Mouse (Mus musculus): ENCODE results near the gene 5430427O19Rik. TPM values are rescaled to one million over a fixed set of nuclear protein-coding genes. Genes with fewer than 3 reads are reported as not detected.
A peak's percentile ranks its signal among the peaks of the same experiment; 100 is the strongest.

Gene 5430427O19Rik
- polyA plus RNA-seq (2012; rRNA removed), result not detected in 2 replicates

GRCm38 (mm10) chrX:85869914-85870483 is at the start of gene 5430427O19Rik:
5430427O19Rik (plus strand) TSS chrX:85870354.
- Histone ChIP-seq H3K4me1 (ENCODE audit: control insufficient read depth, insufficient read depth, low read length) (no peaks in the 10 kb centered on the region), H3K4me3 (ENCODE audit: control insufficient read depth, low read depth, low read length) (no peak within 1 kb of the TSS), H3K27me3 (ENCODE audit: control insufficient read depth, insufficient read depth, low read length) (no peaks in the 10 kb centered on the region), H3K36me3 (ENCODE audit: control insufficient read depth, insufficient read depth, low read length) (no peaks in the 10 kb centered on the region), H3K27ac (ENCODE audit: control insufficient read depth, insufficient read depth, low read depth, low read length) (0 out of 2 replicates have a peak within 1 kb of the TSS, but pooled peaks have one; percentile 4)
- no peak for TF ChIP-seq CTCF (IDR thresholded peaks at IDR 0.05; ENCODE audit: control insufficient read depth, insufficient read depth, insufficient replicate concordance, low read depth, low read length)
- no peak for TF ChIP-seq POLR2A (IDR thresholded peaks at IDR 0.05; ENCODE audit: control insufficient read depth, low read depth, low read length)

GRCm38 (mm10) chrX:85827719-85828453 is 42.3 kb upstream of the 5430427O19Rik start:
- Histone ChIP-seq H3K27ac (ENCODE audit: control insufficient read depth, insufficient read depth, low read depth, low read length) (no peak overlapping the region), H3K27me3 (ENCODE audit: control insufficient read depth, insufficient read depth, low read length) (no peaks in the 10 kb centered on the region), H3K36me3 (ENCODE audit: control insufficient read depth, insufficient read depth, low read length) (no peaks in the 10 kb centered on the region), H3K4me1 (ENCODE audit: control insufficient read depth, insufficient read depth, low read length) (no peaks in the 10 kb centered on the region), H3K4me3 (ENCODE audit: control insufficient read depth, low read depth, low read length) (no peak overlapping the region)
- no peak for TF ChIP-seq CTCF (IDR thresholded peaks at IDR 0.05; ENCODE audit: control insufficient read depth, insufficient read depth, insufficient replicate concordance, low read depth, low read length)
- TF ChIP-seq POLR2A (IDR thresholded peaks at IDR 0.05; ENCODE audit: control insufficient read depth, low read depth, low read length), result no peak

- no peak for TF ChIP-seq CTCF (IDR thresholded peaks at IDR 0.05; ENCODE audit: control insufficient read depth, insufficient read depth, insufficient replicate concordance, low read depth, low read length)
- no peak for TF ChIP-seq POLR2A (IDR thresholded peaks at IDR 0.05; ENCODE audit: control insufficient read depth, low read depth, low read length)
- no peaks in the 10 kb centered on the region for H3K36me3 ChIP-seq (ENCODE audit: control insufficient read depth, insufficient read depth, low read length)
- H3K4me3 ChIP-seq (ENCODE audit: control insufficient read depth, low read depth, low read length), result no peak overlapping the region
- H3K27me3 ChIP-seq (ENCODE audit: control insufficient read depth, insufficient read depth, low read length), result no peaks in the 10 kb centered on the region
- H3K4me1 ChIP-seq (ENCODE audit: control insufficient read depth, insufficient read depth, low read length), result no peaks in the 10 kb centered on the region
- H3K27ac ChIP-seq (ENCODE audit: control insufficient read depth, insufficient read depth, low read depth, low read length), result no peak overlapping the region
Measured at GRCm38 (mm10) chrX:85829000-85829399, 41.2 kb upstream of the 5430427O19Rik start.

- H3K4me1 ChIP-seq (ENCODE audit: control insufficient read depth, insufficient read depth, low read length), result no peaks in the 10 kb centered on the region
- TF ChIP-seq CTCF (IDR thresholded peaks at IDR 0.05; ENCODE audit: control insufficient read depth, insufficient read depth, insufficient replicate concordance, low read depth, low read length), result no peak
- TF ChIP-seq POLR2A (IDR thresholded peaks at IDR 0.05; ENCODE audit: control insufficient read depth, low read depth, low read length), result no peak
- H3K27me3 ChIP-seq (ENCODE audit: control insufficient read depth, insufficient read depth, low read length), result no peaks in the 10 kb centered on the region
- H3K36me3 ChIP-seq (ENCODE audit: control insufficient read depth, insufficient read depth, low read length), result no peaks in the 10 kb centered on the region
- H3K4me3 ChIP-seq (ENCODE audit: control insufficient read depth, low read depth, low read length), result no peak overlapping the region
- H3K27ac ChIP-seq (ENCODE audit: control insufficient read depth, insufficient read depth, low read depth, low read length), result no peak overlapping the region
Measured at GRCm38 (mm10) chrX:85839174-85839573, 31.0 kb upstream of the 5430427O19Rik start.

- Histone ChIP-seq H3K4me3 (ENCODE audit: control insufficient read depth, low read depth, low read length) (no peak overlapping the region), H3K27ac (ENCODE audit: control insufficient read depth, insufficient read depth, low read depth, low read length) (no peak overlapping the region), H3K27me3 (ENCODE audit: control insufficient read depth, insufficient read depth, low read length) (no peaks in the 10 kb centered on the region), H3K4me1 (ENCODE audit: control insufficient read depth, insufficient read depth, low read length) (no peaks in the 10 kb centered on the region), H3K36me3 (ENCODE audit: control insufficient read depth, insufficient read depth, low read length) (no peaks in the 10 kb centered on the region)
- TF ChIP-seq POLR2A (IDR thresholded peaks at IDR 0.05; ENCODE audit: control insufficient read depth, low read depth, low read length), result no peak
- TF ChIP-seq CTCF (IDR thresholded peaks at IDR 0.05; ENCODE audit: control insufficient read depth, insufficient read depth, insufficient replicate concordance, low read depth, low read length), result no peak
Measured at GRCm38 (mm10) chrX:85855938-85856337, 14.2 kb upstream of the 5430427O19Rik start.

GRCm38 (mm10) chrX:85857169-85857568 is 13.0 kb upstream of the 5430427O19Rik start:
- Histone ChIP-seq H3K27me3 (ENCODE audit: control insufficient read depth, insufficient read depth, low read length) (no peaks in the 10 kb centered on the region), H3K36me3 (ENCODE audit: control insufficient read depth, insufficient read depth, low read length) (no peaks in the 10 kb centered on the region), H3K27ac (ENCODE audit: control insufficient read depth, insufficient read depth, low read depth, low read length) (no peak overlapping the region), H3K4me1 (ENCODE audit: control insufficient read depth, insufficient read depth, low read length) (no peaks in the 10 kb centered on the region), H3K4me3 (ENCODE audit: control insufficient read depth, low read depth, low read length) (no peak overlapping the region)
- TF ChIP-seq POLR2A (IDR thresholded peaks at IDR 0.05; ENCODE audit: control insufficient read depth, low read depth, low read length) (no peak), CTCF (IDR thresholded peaks at IDR 0.05; ENCODE audit: control insufficient read depth, insufficient read depth, insufficient replicate concordance, low read depth, low read length) (no peak)

GRCm38 (mm10) chrX:85868079-85868478 is 2.1 kb upstream of the 5430427O19Rik start:
- Histone ChIP-seq H3K4me1 (ENCODE audit: control insufficient read depth, insufficient read depth, low read length) (no peaks in the 10 kb centered on the region), H3K27me3 (ENCODE audit: control insufficient read depth, insufficient read depth, low read length) (no peaks in the 10 kb centered on the region), H3K36me3 (ENCODE audit: control insufficient read depth, insufficient read depth, low read length) (no peaks in the 10 kb centered on the region), H3K27ac (ENCODE audit: control insufficient read depth, insufficient read depth, low read depth, low read length) (no peak overlapping the region), H3K4me3 (ENCODE audit: control insufficient read depth, low read depth, low read length) (no peak overlapping the region)
- TF ChIP-seq CTCF (IDR thresholded peaks at IDR 0.05; ENCODE audit: control insufficient read depth, insufficient read depth, insufficient replicate concordance, low read depth, low read length), result no peak
- no peak for TF ChIP-seq POLR2A (IDR thresholded peaks at IDR 0.05; ENCODE audit: control insufficient read depth, low read depth, low read length)

All from testis, adult 2 months (tissue).